Mouse (Mus musculus) spleen, adult 2 months (tissue): ENCODE measurements around the gene Vmn1r206. TPM values are rescaled to one million over a fixed set of nuclear protein-coding genes. Genes with fewer than 3 reads are reported as not detected.
"Not testable (repeated sequence)": the region's sequence is repeated elsewhere in the genome, so short reads cannot be mapped to it uniquely, and the experiment has no call there.

Experiments
- DNase-seq, 2 experiments: peaks; one replicate each; pipeline versions ENCODE4 v3.0.0 to v3.0.0-alpha.2; 2012 to 2021; ENCODE audit warnings: low spot score in 2 of 2, low read depth in 1 of 2
- H3K27ac ChIP-seq: fragments of 200-500 bp; 2 replicates; pipeline ENCODE4 v1.5.1; 2012; ENCODE audit warnings: low read length, inconsistent platforms; ENCODE audit not compliant: insufficient read depth
- H3K27me3 ChIP-seq: fragments of 200-500 bp; 2 replicates; pipeline ENCODE4 v1.6.1; 2012; ENCODE audit warnings: mild to moderate bottlenecking, moderate library complexity, low read length, inconsistent platforms; ENCODE audit not compliant: control insufficient read depth, insufficient read depth
- H3K36me3 ChIP-seq: fragments of 200-500 bp; 2 replicates; pipeline ENCODE4 v1.6.1; 2012; ENCODE audit warnings: mild to moderate bottlenecking, low read length, inconsistent platforms; ENCODE audit not compliant: control insufficient read depth, insufficient read depth
- H3K4me1 ChIP-seq: fragments of 200-500 bp; 2 replicates; pipeline ENCODE4 v1.6.1; 2011; ENCODE audit warnings: inconsistent platforms; ENCODE audit not compliant: control insufficient read depth, insufficient read depth, insufficient read length
- H3K4me3 ChIP-seq: fragments of 200-500 bp; 2 replicates; pipeline ENCODE4 v1.5.1; 2011; ENCODE audit warnings: mild to moderate bottlenecking, inconsistent platforms; ENCODE audit not compliant: insufficient read depth, insufficient read length; ENCODE audit errors: extremely low read depth
- CTCF ChIP-seq: fragments of 200-500 bp; IDR thresholded peaks from 2 replicates; pipeline ENCODE4 v1.5.1; 2011; ENCODE audit warnings: mild to moderate bottlenecking, inconsistent platforms; ENCODE audit not compliant: insufficient read depth, insufficient read length, insufficient replicate concordance; ENCODE audit errors: extremely low read depth
- POLR2A ChIP-seq: fragments of 200-500 bp; IDR thresholded peaks from 2 replicates; pipeline ENCODE4 v1.6.1; 2011; ENCODE audit warnings: low read depth, low read length, inconsistent platforms
- WGBS: fragments of 180-500 bp; shearing (Covaris S2); methylation state at CpG from one replicate; pipeline ENCODE4 v1.1.7; 2018; 5-methylcytosine and 5-hydroxymethylcytosine counted together
- polyA plus RNA-seq: library from polyadenylated mRNA; depleted of rRNA; stranded (reverse); fragments of >200 nt; gene quantifications from 2 replicates; pipeline ENCODE4 v1.2.3, GENCODE M21; 2012; rRNA removed

Vmn1r206 gene
- not detected in 2 replicates for polyA plus RNA-seq

- not testable (repeated sequence) for H3K4me1 ChIP-seq, H3K36me3 ChIP-seq, H3K27ac ChIP-seq, H3K4me3 ChIP-seq, H3K27me3 ChIP-seq, DNase-seq
These were observed at the start of gene Vmn1r206 for GRCm38 (mm10) chr13:22624151-22624550. Vmn1r206 (minus strand) TSS chr13:22624251.

- TF ChIP-seq POLR2A (no peak), CTCF (no peak)
- WGBS, result 80% methylated on average over 3 of the region's 3 CpGs
- H3K27ac ChIP-seq, result no peak within 1 kb of the TSS
- no peaks in the 10 kb centered on the region for H3K4me1 ChIP-seq
- no peaks in the 10 kb centered on the region for H3K27me3 ChIP-seq
- no peak for DNase-seq
- no peaks in the 10 kb centered on the region for H3K36me3 ChIP-seq
- H3K4me3 ChIP-seq, result no peak within 1 kb of the TSS
These were observed 31.2 kb downstream of the Vmn1r206 start, which contains the start of gene Vmn1r205 for GRCm38 (mm10) chr13:22592900-22593299. Vmn1r205 (minus strand) TSS chr13:22593000.

GRCm38 (mm10) chr13:22583336-22583735 is 40.7 kb downstream of the Vmn1r206 start:
- not testable (repeated sequence) for H3K27me3 ChIP-seq, H3K27ac ChIP-seq, H3K4me1 ChIP-seq, DNase-seq, H3K36me3 ChIP-seq, H3K4me3 ChIP-seq
- 83% methylated on average over 14 of the region's 14 CpGs for WGBS

- H3K27me3 ChIP-seq, H3K27ac ChIP-seq, H3K4me3 ChIP-seq, H3K36me3 ChIP-seq, DNase-seq, H3K4me1 ChIP-seq: not testable (repeated sequence)
- WGBS, result 74% methylated on average over 3 of the region's 3 CpGs
These were observed 49.1 kb downstream of the Vmn1r206 start for GRCm38 (mm10) chr13:22574911-22575310.

Other genes with a start within 250 kb of the Vmn1r206 start
- gene Vmn1r199, start 244.4 kb downstream of the Vmn1r206 start, polyA plus RNA-seq, result not detected in 2 replicates
- not detected in 2 replicates for gene Vmn1r200, start 233.9 kb downstream of the Vmn1r206 start, polyA plus RNA-seq
- gene Vmn1r201, start 152.3 kb downstream of the Vmn1r206 start, polyA plus RNA-seq, result not detected in 2 replicates
- 0.01 TPM in 1 of 2 replicates, not detected in the other for gene Vmn1r202, start 118.9 kb downstream of the Vmn1r206 start, polyA plus RNA-seq
- not detected in 2 replicates for gene Vmn1r203, start 106.1 kb downstream of the Vmn1r206 start, polyA plus RNA-seq
- not detected in 2 replicates for gene Vmn1r204, start 71.1 kb downstream of the Vmn1r206 start, polyA plus RNA-seq
- gene Vmn1r205, start 31.3 kb downstream of the Vmn1r206 start, polyA plus RNA-seq, result not detected in 2 replicates
- not detected in 2 replicates for gene Vmn1r207-ps, start 105.4 kb upstream of the Vmn1r206 start, polyA plus RNA-seq
- gene Vmn1r208, start 153.1 kb upstream of the Vmn1r206 start, polyA plus RNA-seq, result not detected in 2 replicates
- gene Vmn1r209, start 185.4 kb upstream of the Vmn1r206 start, polyA plus RNA-seq, result not detected in 2 replicates
- not detected in 2 replicates for gene Vmn1r210, start 207.1 kb upstream of the Vmn1r206 start, polyA plus RNA-seq
- not detected in 2 replicates for gene Vmn1r211, start 233.3 kb upstream of the Vmn1r206 start, polyA plus RNA-seq